Mouse (Mus musculus): ENCODE data around the gene Elane.
A peak's percentile ranks its signal among the peaks of the same experiment; 100 is the strongest.

Elane gene

GRCm38 (mm10) chr10:79858416-79859074 is 27.5 kb upstream of the Elane start:
- no peak for DNase-seq (ENCODE audit: low read depth)

GRCm38 (mm10) chr10:79859116-79859515 is 26.9 kb upstream of the Elane start:
- no peak for DNase-seq (ENCODE audit: low read depth)

DNA sequence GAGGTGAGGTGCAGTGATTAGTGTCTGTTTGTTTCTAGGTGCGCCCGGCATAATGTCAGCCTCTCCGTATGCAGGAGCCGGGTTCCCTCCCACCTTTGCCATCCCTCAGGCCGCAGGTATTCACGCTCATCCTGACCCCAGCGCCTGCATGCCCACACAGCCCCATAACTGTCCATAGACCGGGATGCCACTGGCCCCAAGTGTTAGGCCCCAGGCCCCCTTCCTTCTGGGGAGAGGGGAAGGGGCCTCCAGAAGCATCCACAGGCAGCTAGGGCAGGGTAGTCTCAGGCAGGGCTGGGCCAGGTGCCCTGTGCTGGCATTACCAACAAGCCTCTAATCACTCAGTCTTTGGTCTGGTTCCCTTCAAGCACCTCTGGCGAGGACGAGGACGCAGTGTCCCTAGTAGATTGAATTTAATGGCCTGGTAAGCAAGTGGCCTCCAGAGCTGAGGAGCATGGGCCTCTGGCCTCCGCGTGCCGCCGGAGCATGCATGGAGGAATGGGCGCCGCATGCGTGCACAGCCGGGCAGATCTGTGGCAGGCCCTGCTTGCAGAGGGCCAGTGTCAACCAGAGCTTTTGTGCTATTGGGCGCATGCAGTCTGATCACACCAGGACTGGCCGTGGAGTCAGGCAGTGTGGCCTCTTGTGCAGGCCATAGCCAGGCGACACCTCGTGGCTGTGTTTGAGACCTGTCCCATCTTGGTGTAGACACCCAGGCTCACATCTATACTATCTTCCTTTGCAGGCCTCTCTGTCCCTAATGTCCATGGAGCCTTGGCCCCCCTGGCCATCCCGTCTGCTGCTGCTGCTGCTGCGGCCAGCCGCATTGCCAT is 25.8 kb upstream of the Elane start:
- DNase-seq (ENCODE audit: low read depth): no peak

GRCm38 (mm10) chr10:79861230-79862048 is 24.6 kb upstream of the Elane start:
- DNase-seq (ENCODE audit: low read depth): no peak

- peak; percentile 16 for DNase-seq (ENCODE audit: low read depth)
These were observed 23.8 kb upstream of the Elane start for GRCm38 (mm10) chr10:79862049-79862788.

DNA sequence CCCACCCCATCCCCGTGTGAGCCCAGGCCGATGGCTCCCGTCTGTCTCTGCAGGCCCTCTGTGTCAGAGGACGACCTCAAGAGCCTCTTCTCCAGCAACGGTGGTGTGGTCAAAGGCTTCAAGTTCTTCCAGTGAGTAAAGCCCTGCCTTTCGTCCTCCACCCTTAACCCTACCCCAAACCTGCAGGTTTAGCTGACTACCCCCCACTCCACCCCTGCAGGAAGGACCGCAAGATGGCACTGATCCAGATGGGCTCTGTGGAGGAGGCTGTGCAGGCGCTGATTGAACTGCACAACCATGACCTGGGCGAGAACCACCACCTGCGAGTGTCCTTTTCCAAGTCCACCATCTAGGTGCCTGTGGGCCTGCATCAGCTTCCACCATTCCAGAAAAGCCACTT is 23.1 kb upstream of the Elane start:
- DNase-seq (ENCODE audit: low read depth): peak; percentile 17

DNA sequence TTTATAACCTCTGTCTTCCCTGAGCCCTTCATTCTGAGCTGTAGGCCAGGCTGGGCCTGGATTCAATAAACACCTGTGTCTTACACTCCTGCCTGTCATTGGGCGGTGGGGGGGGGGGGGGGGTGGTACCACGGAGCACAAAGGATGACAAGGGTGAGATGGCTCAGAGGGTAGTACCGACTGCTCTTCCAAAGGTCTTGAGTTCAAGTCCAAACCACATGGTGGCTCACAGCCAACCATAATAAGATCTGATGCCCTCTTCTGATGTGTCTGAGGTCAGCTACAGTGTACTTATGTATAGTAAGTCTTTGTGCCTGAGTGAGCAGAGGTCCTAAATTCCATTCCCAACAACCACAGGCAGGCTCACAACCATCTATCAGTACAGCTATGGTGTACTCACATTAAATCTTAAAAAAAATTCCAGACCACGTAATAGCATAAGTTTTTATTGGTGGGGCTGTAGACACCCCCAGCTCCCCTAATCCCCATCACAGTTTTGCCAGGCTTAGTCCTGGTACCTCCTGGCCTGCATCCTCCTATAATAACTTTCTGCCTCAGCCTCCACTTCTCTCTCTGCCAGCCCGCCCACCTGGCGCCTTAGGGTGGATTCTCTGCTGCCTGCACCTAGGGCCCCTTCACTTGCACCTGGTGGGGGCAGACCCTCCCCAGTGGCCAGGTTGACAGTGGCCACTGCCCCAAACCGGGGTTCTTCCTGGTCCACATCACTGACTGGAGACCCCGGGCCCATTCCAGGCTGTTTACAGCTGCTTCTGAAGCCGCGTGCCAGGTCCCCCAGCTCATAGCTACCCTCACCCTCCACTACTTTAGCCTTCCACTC is 21.5 kb upstream of the Elane start:
- DNase-seq (ENCODE audit: low read depth): peak; percentile 35

DNA sequence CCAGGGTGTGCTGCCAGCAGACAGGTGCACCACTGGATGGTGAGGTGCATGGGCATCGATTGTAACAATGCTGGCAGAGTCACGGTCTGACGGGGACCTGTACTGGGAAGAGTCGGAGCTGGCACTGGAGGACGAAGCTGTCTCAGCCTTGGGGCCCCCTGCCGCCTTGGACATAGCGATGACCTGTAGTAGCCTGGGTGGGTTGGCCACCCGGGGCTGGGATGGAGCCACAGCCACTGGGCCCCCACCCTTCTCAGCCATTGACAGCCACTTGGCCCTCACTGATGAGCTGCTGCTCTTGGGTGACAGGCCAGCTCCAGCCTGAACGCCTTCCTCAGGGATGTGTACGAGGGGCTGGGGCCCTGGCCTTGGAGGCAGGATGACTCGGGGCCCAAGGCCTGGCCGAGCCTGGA is 20.9 kb upstream of the Elane start:
- DNase-seq (ENCODE audit: low read depth): no peak

DNA sequence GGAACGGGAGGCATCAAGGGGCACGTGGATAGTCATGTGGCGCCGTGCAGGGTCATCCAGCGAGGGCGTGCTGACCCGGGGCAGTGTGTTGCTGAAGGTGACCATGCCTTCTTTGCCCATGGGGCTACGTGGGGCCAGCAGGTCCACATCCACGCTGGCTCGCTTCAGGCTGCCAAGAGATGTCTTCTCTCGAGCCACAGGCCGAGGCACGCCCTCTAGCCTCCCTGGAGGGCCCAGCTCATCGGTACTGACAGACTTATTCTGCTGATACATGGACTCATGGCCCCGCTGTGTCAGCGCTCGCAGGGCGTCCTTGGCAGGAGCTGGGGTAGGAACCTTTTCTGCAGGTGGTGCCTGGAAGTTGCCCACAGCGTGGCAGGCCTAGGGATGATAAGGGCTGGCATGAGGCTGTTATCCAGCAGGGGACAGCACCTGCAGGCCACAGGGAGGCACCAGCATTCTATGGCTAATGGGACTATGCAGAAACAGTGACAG is 20.2 kb upstream of the Elane start:
- no peak for DNase-seq (ENCODE audit: low read depth)

DNA sequence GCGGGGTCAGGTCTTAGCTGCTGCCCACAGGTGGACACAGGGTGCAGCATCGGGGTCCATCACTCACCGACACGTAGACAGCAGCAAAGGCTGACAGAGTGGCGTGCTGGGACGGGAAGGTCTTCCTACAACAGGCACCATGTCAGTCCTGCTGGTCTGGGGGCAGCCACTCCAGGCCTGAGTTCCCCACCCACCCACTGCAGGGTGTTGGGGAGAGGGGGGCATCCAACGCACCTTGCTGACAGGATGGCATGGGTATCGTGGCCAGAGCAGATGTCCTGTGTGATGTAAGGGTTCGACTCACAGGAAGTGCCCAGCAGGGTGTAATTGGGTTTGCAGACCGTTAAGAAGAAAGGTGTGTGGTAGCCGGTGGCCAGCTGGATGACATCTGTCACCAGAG is 19.4 kb upstream of the Elane start:
- no peak for DNase-seq (ENCODE audit: low read depth)

- DNase-seq (ENCODE audit: low read depth): no peak
These were observed 14.2 kb upstream of the Elane start for GRCm38 (mm10) chr10:79871845-79872244.

GRCm38 (mm10) chr10:79872862-79873261 is 13.2 kb upstream of the Elane start:
- no peak for DNase-seq (ENCODE audit: low read depth)

DNA sequence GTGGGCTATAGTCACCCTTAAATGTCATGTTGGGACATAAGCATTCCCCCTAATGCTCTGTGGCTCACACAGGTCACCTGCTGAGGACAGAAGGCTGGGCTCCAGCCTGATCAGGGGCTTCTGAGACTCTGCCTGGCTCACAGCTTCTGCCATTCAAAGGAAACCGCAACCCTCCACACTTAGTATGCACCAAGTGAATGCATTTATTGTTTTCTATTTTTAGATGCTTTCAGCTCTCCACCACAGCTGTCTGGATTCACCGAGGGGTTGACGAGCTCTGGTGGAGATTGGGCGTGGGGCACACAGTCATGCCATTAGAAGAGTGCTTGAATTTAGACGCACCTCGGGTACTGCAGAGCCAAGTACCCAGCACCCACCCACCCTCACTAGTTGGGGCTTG is 12.7 kb upstream of the Elane start:
- DNase-seq (ENCODE audit: low read depth): peak; percentile 29

DNA sequence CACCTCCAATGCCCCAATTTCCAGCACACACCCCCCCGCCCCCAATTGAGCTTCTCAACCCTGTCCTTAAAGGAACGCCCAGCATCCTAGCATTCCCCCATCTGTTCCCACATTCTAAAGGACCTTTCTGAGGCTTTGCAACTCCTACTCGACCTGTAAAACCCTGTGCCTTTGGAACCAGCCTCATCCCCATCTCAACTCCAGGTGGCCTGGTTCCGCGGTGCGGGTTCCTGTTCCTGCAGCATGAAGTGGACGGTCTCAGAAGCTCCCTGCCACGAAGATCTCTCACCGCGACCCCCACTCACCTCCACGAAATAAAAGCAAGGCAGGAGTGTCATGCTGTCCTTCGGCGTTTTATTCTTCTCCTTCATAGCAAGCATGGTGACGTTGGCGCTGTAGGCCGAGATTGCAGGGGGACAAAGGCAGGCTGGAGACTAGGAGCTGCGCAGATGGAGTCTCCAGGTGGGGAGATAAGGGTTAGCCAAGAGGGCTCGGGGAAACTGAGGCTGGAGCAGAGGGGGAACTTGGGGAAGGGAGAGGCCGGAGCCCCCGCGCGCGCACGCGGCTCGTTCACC is 12.2 kb upstream of the Elane start:
- DNase-seq (ENCODE audit: low read depth): no peak

GRCm38 (mm10) chr10:79874290-79874862 is 11.7 kb upstream of the Elane start, which contains the start of the genes Prtn3 and Plppr3:
Gene Prtn3, plus strand, starts transcription at chr10:79874476.
Gene Plppr3, minus strand, starts transcription at chr10:79874634.
- DNase-seq (ENCODE audit: low read depth): peak; percentile 55

DNA sequence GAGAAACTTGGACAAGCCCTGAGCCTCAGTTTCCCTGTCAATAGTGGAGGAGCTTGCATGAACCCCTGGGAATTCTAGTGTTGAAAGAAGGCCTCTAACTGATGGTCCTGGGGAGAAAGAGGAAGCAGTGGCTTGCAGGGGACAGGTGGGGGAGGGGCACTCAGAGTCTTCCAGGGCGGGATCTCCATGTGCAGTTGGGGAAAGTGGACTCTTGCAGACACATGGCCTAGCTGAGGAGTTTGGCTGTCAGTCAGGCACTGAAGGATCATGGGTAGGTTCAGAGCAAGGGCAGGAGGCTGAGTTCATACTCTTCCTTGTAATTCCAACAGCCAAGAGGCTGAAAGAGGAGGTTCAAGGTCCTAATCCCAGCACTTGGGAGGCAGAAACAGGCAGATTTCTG is 8.9 kb upstream of the Elane start:
- DNase-seq (ENCODE audit: low read depth): peak; percentile 21

- peak; percentile 56 for DNase-seq (ENCODE audit: low read depth)
These were observed 8.3 kb upstream of the Elane start for GRCm38 (mm10) chr10:79877757-79878156.

DNA sequence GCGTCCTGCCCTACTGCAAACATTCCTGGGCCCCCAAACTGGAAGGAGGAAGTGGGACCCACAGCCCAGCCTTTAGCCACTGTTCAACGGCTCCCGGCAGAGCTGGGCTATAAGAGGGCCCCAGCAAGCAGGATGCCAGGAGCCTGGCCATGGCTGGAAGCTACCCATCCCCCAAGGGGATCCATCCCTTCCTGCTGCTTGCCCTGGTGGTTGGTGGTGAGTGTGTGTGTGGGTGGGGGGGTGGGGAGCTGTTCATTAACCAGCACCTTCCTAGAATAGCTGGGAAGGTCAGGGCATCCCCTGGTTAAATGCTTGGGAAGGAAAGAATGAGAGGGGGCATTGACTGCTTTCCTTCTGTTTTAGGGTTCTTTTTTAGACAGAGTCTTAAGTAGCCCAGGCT is 6.5 kb upstream of the Elane start:
- DNase-seq (ENCODE audit: low read depth): no peak

GRCm38 (mm10) chr10:79880721-79881120 is 5.3 kb upstream of the Elane start:
- DNase-seq (ENCODE audit: low read depth): peak; percentile 51

DNA sequence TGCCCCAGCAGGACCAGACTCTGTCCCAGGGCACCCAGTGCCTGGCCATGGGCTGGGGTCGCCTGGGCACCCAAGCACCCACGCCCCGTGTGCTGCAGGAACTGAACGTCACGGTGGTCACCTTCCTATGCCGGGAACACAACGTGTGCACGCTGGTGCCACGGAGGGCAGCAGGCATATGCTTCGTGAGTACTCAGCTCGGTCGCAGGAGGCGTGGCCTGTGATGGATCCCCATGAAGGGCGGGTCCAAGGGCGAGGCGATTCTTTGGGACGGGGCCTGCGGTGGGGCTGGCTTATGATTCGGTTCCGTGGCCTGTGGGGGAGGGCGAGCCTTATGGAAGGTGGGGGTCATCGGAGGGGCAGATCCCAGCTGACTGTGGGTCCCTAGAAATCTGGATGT is 4.1 kb upstream of the Elane start:
- DNase-seq (ENCODE audit: low read depth): peak; percentile 53

Measured in induced T-regulatory cell, adult 2 months (primary cell).